Mouse (Mus musculus) heart, embryonic 11.5 days (tissue): ENCODE results near the gene Rhox13. TPM values are rescaled to one million over a fixed set of nuclear protein-coding genes. Genes with fewer than 3 reads are reported as not detected.

Experiments used
- polyA plus RNA-seq: library from polyadenylated mRNA; unstranded; fragments of >200 nt; fragmentation: Nextera tagmentation; extraction: Ambion mirVana; gene quantifications from 2 replicates; pipeline ENCODE4 v1.2.1, GENCODE M21; 2014

The Rhox13 gene
- polyA plus RNA-seq, 1 experiment from 2014 or later = not detected

Other genes with a start within 250 kb of the Rhox13 start
- gene Rhox8, start 242.3 kb upstream of the Rhox13 start, polyA plus RNA-seq = not detected in 2 replicates
- not detected in 2 replicates for gene Rhox7b, start 224.0 kb upstream of the Rhox13 start, polyA plus RNA-seq
- not detected in 2 replicates for gene Rhox9, start 219.4 kb upstream of the Rhox13 start, polyA plus RNA-seq
- gene Btg1-ps1, start 102.4 kb upstream of the Rhox13 start, polyA plus RNA-seq = not detected in 2 replicates
- not detected in 2 replicates for gene Btg1-ps2, start 78.1 kb upstream of the Rhox13 start, polyA plus RNA-seq
- gene Rhox10, start 54.7 kb upstream of the Rhox13 start, polyA plus RNA-seq = not detected in 2 replicates
- gene Rhox11, start 36.1 kb upstream of the Rhox13 start, polyA plus RNA-seq = not detected in 2 replicates
- gene Rhox12, start 10.3 kb upstream of the Rhox13 start, polyA plus RNA-seq = not detected in 2 replicates
- 4.0 and 4.8 TPM in 2 replicates for gene Zbtb33, start 68.6 kb downstream of the Rhox13 start, polyA plus RNA-seq
- 22.6 and 23.9 TPM in 2 replicates for gene Tmem255a, start 131.2 kb downstream of the Rhox13 start, polyA plus RNA-seq
- 0.07 TPM in 1 of 2 replicates, not detected in the other for gene Atp1b4, start 195.0 kb downstream of the Rhox13 start, polyA plus RNA-seq